Mouse (Mus musculus): Measurements from ENCODE around the gene Rassf2. TPM values are rescaled to one million over a fixed set of nuclear protein-coding genes. Genes with fewer than 3 reads are reported as not detected.

Rassf2 gene
- polyA plus RNA-seq, 1 experiment from 2014 or later = 27.4 TPM

- H3K9ac ChIP-seq (replicated peaks; ENCODE audit: low read depth, low read length) = peak overlapping the region; percentile 27
- ATAC-seq = peak; percentile 37
- WGBS = 61% methylated on average over 9 of the region's 9 CpGs
- 0 out of 2 replicates have a peak, but pooled peaks cover 8% of the 10 kb centered on the region for H3K27me3 ChIP-seq (replicated peaks; ENCODE audit: control insufficient read depth, insufficient read depth, low read length)
- H3K4me1 ChIP-seq (replicated peaks; ENCODE audit: control insufficient read depth, insufficient read depth, low read length) = peaks cover 12% of the 10 kb centered on the region; the same call in 1 of the 2 replicates
- no peaks in the 10 kb centered on the region for H3K36me3 ChIP-seq (ENCODE audit: control insufficient read depth, insufficient read depth)
- peak overlapping the region; percentile 45 for H3K4me3 ChIP-seq (replicated peaks; ENCODE audit: low read length)
- no peak overlapping the region for H3K27ac ChIP-seq (ENCODE audit: low read length)
- peak overlapping the region; percentile 77 for H3K4me2 ChIP-seq (ENCODE audit: low read length)
- H3K9me3 ChIP-seq (ENCODE audit: control insufficient read depth, low read length) = no peaks in the 10 kb centered on the region
These were observed 75.2 kb downstream of the Rassf2 start for GRCm38 (mm10) chr2:131954835-131955234.

- H3K4me1 ChIP-seq (replicated peaks; ENCODE audit: control insufficient read depth, insufficient read depth, low read length) = peaks cover 12% of the 10 kb centered on the region; the same call in 1 of the 2 replicates
- H3K36me3 ChIP-seq (ENCODE audit: control insufficient read depth, insufficient read depth) = no peaks in the 10 kb centered on the region
- H3K9me3 ChIP-seq (ENCODE audit: control insufficient read depth, low read length) = no peaks in the 10 kb centered on the region
- no peak overlapping the region for H3K27ac ChIP-seq (ENCODE audit: low read length)
- H3K9ac ChIP-seq (replicated peaks; ENCODE audit: low read depth, low read length) = no peak overlapping the region
- WGBS = 91% methylated on average over 4 of the region's 4 CpGs
- ATAC-seq = no peak
- H3K4me2 ChIP-seq (ENCODE audit: low read length) = no peak overlapping the region
- no peak overlapping the region for H3K4me3 ChIP-seq (replicated peaks; ENCODE audit: low read length)
- H3K27me3 ChIP-seq (replicated peaks; ENCODE audit: control insufficient read depth, insufficient read depth, low read length) = 0 out of 2 replicates have a peak, but pooled peaks cover 8% of the 10 kb centered on the region
These were observed 76.3 kb downstream of the Rassf2 start for GRCm38 (mm10) chr2:131953711-131954110.

- H3K4me3 ChIP-seq (replicated peaks; ENCODE audit: low read length) = no peak overlapping the region; the same call in 1 of the 2 replicates
- peaks cover 12% of the 10 kb centered on the region; the same call in 1 of the 2 replicates for H3K4me1 ChIP-seq (replicated peaks; ENCODE audit: control insufficient read depth, insufficient read depth, low read length)
- no peak for ATAC-seq
- 0 out of 2 replicates have a peak, but pooled peaks cover 8% of the 10 kb centered on the region for H3K27me3 ChIP-seq (replicated peaks; ENCODE audit: control insufficient read depth, insufficient read depth, low read length)
- H3K4me2 ChIP-seq (ENCODE audit: low read length) = peak overlapping the region; percentile 34
- WGBS = 26% methylated on average over 29 of the region's 29 CpGs
- H3K9ac ChIP-seq (replicated peaks; ENCODE audit: low read depth, low read length) = no peak overlapping the region
- no peak overlapping the region for H3K27ac ChIP-seq (ENCODE audit: low read length)
- no peaks in the 10 kb centered on the region for H3K36me3 ChIP-seq (ENCODE audit: control insufficient read depth, insufficient read depth)
- no peaks in the 10 kb centered on the region for H3K9me3 ChIP-seq (ENCODE audit: control insufficient read depth, low read length)
These were observed 77.0 kb downstream of the Rassf2 start for GRCm38 (mm10) chr2:131952961-131953538.

- no peak overlapping the region for H3K4me2 ChIP-seq (ENCODE audit: low read length)
- no peak for ATAC-seq
- 54% methylated on average over 2 of the region's 2 CpGs for WGBS
- H3K9ac ChIP-seq (replicated peaks; ENCODE audit: low read depth, low read length) = no peak overlapping the region
- H3K27me3 ChIP-seq (replicated peaks; ENCODE audit: control insufficient read depth, insufficient read depth, low read length) = 0 out of 2 replicates have a peak, but pooled peaks cover 8% of the 10 kb centered on the region
- H3K9me3 ChIP-seq (ENCODE audit: control insufficient read depth, low read length) = no peaks in the 10 kb centered on the region
- peaks cover 12% of the 10 kb centered on the region; the same call in 1 of the 2 replicates for H3K4me1 ChIP-seq (replicated peaks; ENCODE audit: control insufficient read depth, insufficient read depth, low read length)
- H3K4me3 ChIP-seq (replicated peaks; ENCODE audit: low read length) = no peak overlapping the region
- H3K27ac ChIP-seq (ENCODE audit: low read length) = no peak overlapping the region
- H3K36me3 ChIP-seq (ENCODE audit: control insufficient read depth, insufficient read depth) = no peaks in the 10 kb centered on the region
These were observed 77.6 kb downstream of the Rassf2 start for GRCm38 (mm10) chr2:131952456-131952855.

- Histone ChIP-seq H3K4me1 (replicated peaks; ENCODE audit: control insufficient read depth, insufficient read depth, low read length) (peaks cover 12% of the 10 kb centered on the region; the same call in 1 of the 2 replicates), H3K9ac (replicated peaks; ENCODE audit: low read depth, low read length) (no peak within 1 kb of the TSS), H3K9me3 (ENCODE audit: control insufficient read depth, low read length) (no peaks in the 10 kb centered on the region), H3K27ac (ENCODE audit: low read length) (no peak within 1 kb of the TSS), H3K36me3 (ENCODE audit: control insufficient read depth, insufficient read depth) (no peaks in the 10 kb centered on the region), H3K27me3 (replicated peaks; ENCODE audit: control insufficient read depth, insufficient read depth, low read length) (0 out of 2 replicates have a peak, but pooled peaks cover 8% of the 10 kb centered on the region), H3K4me2 (ENCODE audit: low read length) (no peak within 1 kb of the TSS), H3K4me3 (replicated peaks; ENCODE audit: low read length) (no peak within 1 kb of the TSS)
- WGBS = 23% methylated on average over 11 of the region's 11 CpGs
- ATAC-seq = 0 out of 2 replicates have a peak, but pooled peaks have one; percentile 19
These were observed 79.4 kb downstream of the Rassf2 start, which contains the start of gene Prnd for GRCm38 (mm10) chr2:131950598-131951095. Gene Prnd (plus strand): TSS chr2:131950861.

GRCm38 (mm10) chr2:131949767-131950597, 80.1 kb downstream of the Rassf2 start:
- Histone ChIP-seq H3K27me3 (replicated peaks; ENCODE audit: control insufficient read depth, insufficient read depth, low read length) (0 out of 2 replicates have a peak, but pooled peaks cover 8% of the 10 kb centered on the region), H3K9me3 (ENCODE audit: control insufficient read depth, low read length) (no peaks in the 10 kb centered on the region), H3K4me1 (replicated peaks; ENCODE audit: control insufficient read depth, insufficient read depth, low read length) (peaks cover 7% of the 10 kb centered on the region; the same call in 1 of the 2 replicates), H3K27ac (ENCODE audit: low read length) (no peak overlapping the region), H3K9ac (replicated peaks; ENCODE audit: low read depth, low read length) (no peak overlapping the region), H3K4me2 (ENCODE audit: low read length) (no peak overlapping the region), H3K4me3 (replicated peaks; ENCODE audit: low read length) (no peak overlapping the region), H3K36me3 (ENCODE audit: control insufficient read depth, insufficient read depth) (no peaks in the 10 kb centered on the region)
- 50% methylated on average over 9 of the region's 9 CpGs for WGBS
- peak; percentile 36; the same call in 1 of the 2 replicates for ATAC-seq

GRCm38 (mm10) chr2:131948916-131949639, 81.0 kb downstream of the Rassf2 start:
- Histone ChIP-seq H3K36me3 (ENCODE audit: control insufficient read depth, insufficient read depth) (no peaks in the 10 kb centered on the region), H3K4me3 (replicated peaks; ENCODE audit: low read length) (no peak overlapping the region), H3K4me2 (ENCODE audit: low read length) (no peak overlapping the region), H3K27ac (ENCODE audit: low read length) (no peak overlapping the region), H3K9ac (replicated peaks; ENCODE audit: low read depth, low read length) (no peak overlapping the region), H3K9me3 (ENCODE audit: control insufficient read depth, low read length) (no peaks in the 10 kb centered on the region), H3K27me3 (replicated peaks; ENCODE audit: control insufficient read depth, insufficient read depth, low read length) (0 out of 2 replicates have a peak, but pooled peaks cover 8% of the 10 kb centered on the region), H3K4me1 (replicated peaks; ENCODE audit: control insufficient read depth, insufficient read depth, low read length) (0 out of 2 replicates have a peak, but pooled peaks cover 3% of the 10 kb centered on the region)
- ATAC-seq = no peak
- WGBS = 72% methylated on average over 11 of the region's 11 CpGs

GRCm38 (mm10) chr2:131948156-131948555, 81.9 kb downstream of the Rassf2 start:
- Histone ChIP-seq H3K4me2 (ENCODE audit: low read length) (no peak overlapping the region), H3K9me3 (ENCODE audit: control insufficient read depth, low read length) (no peaks in the 10 kb centered on the region), H3K4me3 (replicated peaks; ENCODE audit: low read length) (no peak overlapping the region), H3K27ac (ENCODE audit: low read length) (no peak overlapping the region), H3K36me3 (ENCODE audit: control insufficient read depth, insufficient read depth) (no peaks in the 10 kb centered on the region), H3K27me3 (replicated peaks; ENCODE audit: control insufficient read depth, insufficient read depth, low read length) (0 out of 2 replicates have a peak, but pooled peaks cover 4% of the 10 kb centered on the region), H3K9ac (replicated peaks; ENCODE audit: low read depth, low read length) (no peak overlapping the region), H3K4me1 (replicated peaks; ENCODE audit: control insufficient read depth, insufficient read depth, low read length) (0 out of 2 replicates have a peak, but pooled peaks cover 2% of the 10 kb centered on the region)
- ATAC-seq = no peak
- 76% methylated on average over 3 of the region's 3 CpGs for WGBS

All from forebrain, embryonic 16.5 days (tissue).